Comparison of ENCODE assay signal across 8 mouse cellular contexts in the genomic region with DNA sequence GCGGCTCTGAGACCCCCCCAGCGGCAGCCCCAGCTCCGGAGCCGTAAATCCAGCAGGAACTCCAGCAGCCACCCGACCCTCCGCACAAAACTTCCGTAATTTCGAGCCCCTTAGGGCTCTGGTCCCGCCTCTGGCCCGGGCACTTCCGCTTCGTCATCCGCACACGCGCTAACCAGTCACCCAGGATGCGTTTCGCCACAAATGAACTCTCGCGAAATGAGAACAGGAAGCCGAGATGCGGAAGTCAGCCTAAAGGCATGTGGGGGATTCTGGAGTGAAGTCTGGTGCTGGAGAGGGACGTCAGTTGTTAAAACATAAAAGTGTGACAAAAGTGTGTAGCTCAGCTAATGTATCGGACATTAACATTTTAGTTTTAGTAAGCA. TPM values are rescaled to one million over a fixed set of nuclear protein-coding genes. Genes with fewer than 3 reads are reported as not detected.
DNase-seq lines count a peak whose midpoint lies in the region; ATAC-seq lines count a peak whose summit lies in the region.

A gene (minus strand): TSS at position 187 of the 383 bp plus-strand sequence.

- peak; percentile 99 for ATAC-seq in hindbrain, embryonic 15.5 days (ENCODE audit: low FRiP score, low read depth)

- H3K4me1 ChIP-seq in hindbrain, embryonic 15.5 days (replicated peaks) = peaks cover 29% of the 10 kb centered on the region

- H3K9me3 ChIP-seq in hindbrain, embryonic 15.5 days = 0 out of 2 replicates have a peak, but pooled peaks cover 3% of the 10 kb centered on the region

- no peaks in the 10 kb centered on the region for H3K27me3 ChIP-seq in hindbrain, embryonic 15.5 days

- peak within 1 kb of the TSS; percentile 90 for H3K27ac ChIP-seq in hindbrain, embryonic 15.5 days (replicated peaks)

- H3K4me3 ChIP-seq in hindbrain, embryonic 15.5 days = peak within 1 kb of the TSS; percentile 100

- WGBS in hindbrain, embryonic 15.5 days = under 1% methylated on average over 23 of the region's 23 CpGs

- H3K4me2 ChIP-seq in hindbrain, embryonic 15.5 days = peak within 1 kb of the TSS; percentile 63

- DNase-seq in T-cell, adult 2 months (ENCODE audit: low spot score) = peak; percentile 94
- peak; percentile 87 to 89 for DNase-seq in cerebellum, postnatal 36 days
- peak; percentile 89 to 95 for DNase-seq in frontal cortex, postnatal 36 days (ENCODE audit: low spot score in 2 of 2)
- peak; percentile 89 for DNase-seq in left cerebral cortex, adult 11 months (ENCODE audit: low spot score)
- peak; percentile 94 to 95 for DNase-seq in lung, postnatal 4 days
- peak; percentile 93 for DNase-seq in retina, postnatal 7 days (ENCODE audit: low read depth, low spot score)
- peak; percentile 77 for DNase-seq in urinary bladder, adult 2 months (ENCODE audit: low spot score)

- H3K9ac ChIP-seq in hindbrain, embryonic 15.5 days = peak within 1 kb of the TSS; percentile 97

- H3K36me3 ChIP-seq in hindbrain, embryonic 15.5 days = no peaks in the 10 kb centered on the region

RNA-seq across cellular contexts. Expression of the gene that starts here (rescaled TPM):
- polyA plus RNA-seq in hindbrain, embryonic 15.5 days (2015; fragmentation: Nextera tagmentation; extraction: Ambion mirVana) = 32.5 and 34.7 TPM in 2 replicates
- polyA plus RNA-seq in urinary bladder, adult 2 months (2012; rRNA removed) = 48.1 and 50.0 TPM in 2 replicates

Comparison
In these comparisons a context has a peak if more than half of its experiments do, and no peak if none do; other contexts are left out.
1. Peak in every context shown above with its lines: DNase-seq, ATAC-seq, H3K4me3 ChIP-seq and H3K27ac ChIP-seq.